Mouse (Mus musculus) neutrophil, adult 59 days (primary cell): Measurements from ENCODE around the gene Pkn1. TPM values are rescaled to one million over a fixed set of nuclear protein-coding genes. Genes with fewer than 3 reads are reported as not detected.

Experiments used
- total RNA-seq, 2 experiments: library from RNA; stranded (reverse); gene quantifications; 1 replicate in 1 of 2; 2 replicates in 1 of 2; pipeline ENCODE4 v1.2.4; 2023

Pkn1 gene
- total RNA-seq = 100 to 1,000 TPM; 270 to 275 TPM

GRCm38 (mm10) chr8:83698661-83699453 lies at the start of gene Pkn1:
Pkn1 (minus strand) TSS chr8:83699179.

DNA sequence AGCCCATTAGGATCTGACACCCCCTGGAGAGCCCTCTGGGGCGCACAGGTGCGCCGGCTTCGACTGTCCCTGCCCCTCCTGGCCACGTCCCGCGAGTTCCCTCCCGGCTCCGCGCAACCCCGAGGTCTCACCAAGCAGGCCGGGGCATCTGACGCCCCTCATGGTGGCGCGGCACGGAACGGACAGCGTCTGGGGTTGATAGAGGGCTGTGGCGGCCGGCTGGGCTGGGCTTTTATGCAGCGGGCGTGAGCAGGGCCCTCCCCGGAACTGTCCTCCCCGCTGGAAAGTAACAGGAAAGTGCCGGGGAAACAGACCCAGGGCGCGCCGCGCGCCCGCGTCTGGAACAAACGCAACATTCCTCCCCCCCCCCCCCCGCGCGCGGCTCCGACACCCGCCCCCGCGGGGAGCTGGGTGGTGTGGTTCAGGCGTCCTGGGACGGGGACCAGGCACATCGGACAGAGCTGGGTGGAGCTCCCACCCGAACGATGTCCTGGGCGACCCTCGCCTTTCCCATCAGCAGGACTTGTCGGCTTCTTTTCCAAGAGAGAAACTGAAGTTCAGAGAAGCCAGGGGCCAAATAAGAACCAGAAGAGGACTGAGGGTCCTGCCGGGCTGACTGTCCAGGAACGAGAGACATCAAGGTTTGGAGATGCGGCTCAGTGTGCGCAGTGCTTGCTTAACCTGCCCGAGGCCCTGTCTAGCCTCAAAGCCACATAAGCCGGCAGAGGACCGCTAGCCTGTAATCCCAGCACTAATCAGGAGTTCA lies 42.2 kb upstream of the Pkn1 start, which contains the start of gene Adgre5:
Gene Adgre5, minus strand, starts transcription at position 351 of the 766 bp plus-strand sequence.

DNA sequence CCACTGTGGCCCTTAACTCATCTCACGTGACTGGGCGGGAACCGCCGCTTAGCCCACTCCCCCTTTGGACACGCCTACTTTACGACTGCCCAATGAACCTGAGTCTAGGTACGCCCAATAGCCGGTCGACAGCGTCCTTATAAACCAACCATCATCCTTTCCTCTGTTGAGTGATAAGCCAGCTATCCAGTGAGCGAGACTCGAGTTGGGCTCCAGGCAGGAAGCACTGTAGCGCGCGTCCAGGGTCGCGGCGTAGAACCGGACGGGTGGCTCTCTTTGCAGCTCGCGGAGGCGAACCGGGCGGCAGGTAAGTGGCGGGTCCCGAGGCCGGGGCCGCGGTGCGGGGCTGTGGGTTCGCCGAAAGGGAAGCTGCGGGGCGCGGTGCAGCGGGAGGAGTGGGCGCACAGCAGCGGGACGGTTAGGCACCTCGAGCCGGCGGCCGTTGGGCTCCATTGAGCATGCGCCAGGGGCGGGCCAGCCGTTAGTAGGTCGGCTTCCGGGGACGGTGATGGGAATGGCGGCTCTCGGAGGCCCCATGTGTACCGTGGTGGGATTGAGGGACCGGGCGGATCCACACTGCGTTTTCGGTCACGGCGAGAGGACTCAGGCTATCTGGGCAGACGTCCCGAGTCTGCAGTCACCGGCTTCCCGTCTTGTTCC lies 16.2 kb upstream of the Pkn1 start, which contains the start of gene Ddx39:
Gene Ddx39, plus strand, starts transcription at position 147 of the 660 bp plus-strand sequence.

DNA sequence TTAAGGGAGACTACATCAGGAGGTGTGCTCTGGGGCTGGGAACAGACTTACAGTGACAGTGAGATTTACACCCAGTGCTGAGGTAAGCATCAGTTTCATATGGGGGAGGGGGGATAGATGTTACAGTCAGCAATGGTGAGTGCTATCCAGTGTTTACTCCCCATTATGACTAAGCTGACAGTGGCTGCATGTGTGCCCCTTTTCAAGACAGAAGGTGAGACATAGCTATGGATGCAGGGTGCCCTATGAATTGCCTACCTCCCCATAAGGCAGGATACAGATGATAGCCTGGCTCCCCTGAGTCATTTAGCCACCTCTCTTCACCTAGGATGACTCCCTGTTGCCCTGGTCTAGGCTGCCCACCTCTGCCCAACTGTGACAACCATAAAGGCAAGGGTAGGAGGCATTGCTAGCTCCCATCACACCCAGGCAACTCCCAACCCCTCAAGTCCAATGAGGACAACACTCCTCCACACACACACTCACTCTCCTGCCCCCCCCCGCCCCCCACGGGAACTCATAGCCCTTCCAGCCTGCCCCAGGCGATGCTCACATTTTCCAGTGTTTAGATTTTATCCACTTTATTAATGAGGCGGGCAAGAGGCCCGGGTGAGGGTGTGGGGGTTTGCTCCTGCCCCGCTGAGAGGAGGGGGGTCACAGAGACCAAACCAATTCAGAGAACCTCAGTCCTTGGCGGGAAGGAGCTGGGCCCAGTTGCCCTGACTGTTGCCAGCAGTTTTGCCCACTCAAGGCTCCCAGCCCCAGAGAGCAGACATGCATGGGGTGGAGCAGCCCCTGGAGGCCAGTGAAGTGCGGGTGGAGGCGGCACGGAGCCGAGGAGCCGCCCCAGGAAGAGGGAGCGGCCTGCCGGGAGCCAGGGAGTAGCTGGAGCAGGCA lies 32.8 kb downstream of the Pkn1 start, which contains the start of gene Ptger1:
Gene Ptger1, plus strand, starts transcription at position 710 of the 897 bp plus-strand sequence.

DNA sequence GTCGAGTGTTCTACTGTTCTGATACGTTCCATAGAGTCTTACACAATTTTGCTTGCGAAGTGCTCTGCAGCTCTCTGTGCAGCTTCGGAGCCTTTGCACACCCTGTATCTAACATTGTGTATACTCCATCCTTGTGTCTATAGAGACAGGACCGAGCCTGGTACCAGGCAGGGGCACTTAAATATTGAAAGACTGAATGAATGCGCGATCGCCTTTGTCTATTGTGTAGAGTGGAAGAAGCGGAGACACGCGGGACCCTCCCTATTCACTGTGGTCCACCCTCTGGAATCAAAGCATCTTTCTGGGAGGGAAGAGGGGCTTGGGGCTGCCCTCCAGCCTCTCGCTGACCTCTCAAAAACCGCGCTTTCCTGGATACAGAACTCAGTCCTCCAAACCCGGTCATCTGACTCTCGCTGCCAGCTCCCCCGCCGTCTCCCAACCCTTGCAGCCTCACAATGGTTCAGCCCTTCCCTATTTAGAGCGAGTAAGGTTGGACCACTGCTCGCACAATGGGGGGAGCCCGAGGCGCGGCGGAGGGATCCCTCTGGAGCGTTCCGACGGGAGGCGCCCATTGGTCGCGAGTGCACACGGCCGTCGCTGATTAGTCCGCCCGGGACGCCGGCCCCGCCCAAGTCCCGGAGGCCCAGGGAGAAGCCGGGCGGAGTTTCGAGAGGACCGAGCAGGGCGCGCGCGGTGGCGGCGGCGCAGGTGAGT lies 46.8 kb downstream of the Pkn1 start, which contains the start of gene Gipc1:
Gene Gipc1, plus strand, starts transcription at position 648 of the 714 bp plus-strand sequence.

Other genes starting within 250 kb of the Pkn1 start
- gene Scoc, start 240.8 kb downstream of the Pkn1 start, total RNA-seq = 10 to 100 TPM; 11.6 to 20.2 TPM
- not detected for gene Olfr370, start 163.4 kb downstream of the Pkn1 start, total RNA-seq
- 100 to 1,000 TPM; 132 to 133 TPM for gene Ndufb7, start 132.5 kb downstream of the Pkn1 start, total RNA-seq
- gene Tecr, start 91.2 kb downstream of the Pkn1 start, total RNA-seq = 100 to 1,000 TPM; 368 to 417 TPM
- 10 to 100 TPM; 55.9 to 68.5 TPM for gene Dnajb1, start 91.0 kb downstream of the Pkn1 start, total RNA-seq
- 10 to 100 TPM; 24.7 to 30.3 TPM for gene Gipc1, start 46.5 kb downstream of the Pkn1 start, total RNA-seq
- under 1 TPM; 0.20 to 0.29 TPM for gene Ptger1, start 32.5 kb downstream of the Pkn1 start, total RNA-seq
- 10 to 100 TPM; 47.6 to 48.4 TPM for gene Ddx39, start 16.0 kb upstream of the Pkn1 start, total RNA-seq
- gene Adgre5, start 42.1 kb upstream of the Pkn1 start, total RNA-seq = 100 to 1,000 TPM; 678 to 747 TPM
- gene Adgrl1, start 200.9 kb upstream of the Pkn1 start, total RNA-seq = 1 to 10 TPM; 1.4 to 2.7 TPM